Mouse (Mus musculus): ENCODE measurements around the gene Dppa2. TPM values are rescaled to one million over a fixed set of nuclear protein-coding genes. Genes with fewer than 3 reads are reported as not detected.
"Not testable (repeated sequence)": the region's sequence is repeated elsewhere in the genome, so short reads cannot be mapped to it uniquely, and the experiment has no call there.

Dppa2 gene
- total RNA-seq (2022): not detected

DNA sequence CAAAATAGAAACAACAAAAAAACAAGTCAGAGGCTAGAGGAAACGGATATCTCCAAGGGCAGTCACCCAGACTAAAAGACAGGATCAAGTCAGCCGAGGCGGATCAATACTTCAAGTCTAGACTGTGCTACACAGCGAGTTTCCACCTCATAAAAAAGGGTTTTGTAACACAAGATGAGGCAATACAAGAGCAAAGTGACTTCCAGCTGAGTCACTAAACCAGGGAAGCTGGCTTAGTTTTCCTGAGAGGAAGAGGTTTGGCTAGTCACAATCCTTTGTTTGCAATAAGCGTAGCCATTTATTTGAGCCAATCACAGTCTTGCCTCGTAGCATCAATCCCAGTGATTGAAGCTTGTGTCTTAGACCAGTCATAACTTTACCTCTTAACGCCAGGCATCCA, at the start of gene Dppa2:
Gene Dppa2, plus strand, starts transcription at position 400 of the 400 bp plus-strand sequence.
- DNase-seq (ENCODE audit: low spot score): no peak

DNA sequence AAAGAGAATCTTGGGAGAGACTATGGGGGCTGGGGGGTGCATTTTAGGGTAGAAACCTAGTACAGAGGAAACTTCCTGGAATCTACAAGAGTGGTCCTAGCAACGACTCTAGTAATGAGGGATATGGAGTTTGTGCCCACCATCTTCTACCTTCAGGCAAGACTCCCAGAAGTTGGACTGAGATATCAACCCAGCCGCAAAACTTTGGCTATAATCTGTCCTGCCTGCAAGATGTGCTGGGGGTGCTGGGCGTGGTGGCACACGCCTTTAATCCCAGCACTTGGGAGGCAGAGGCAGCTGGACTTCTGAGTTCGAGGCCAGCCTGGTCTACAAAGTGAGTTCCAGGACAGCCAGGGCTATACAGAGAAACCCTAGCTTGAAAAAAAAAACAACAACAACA, 49.1 kb upstream of the Dppa2 start:
- DNase-seq (ENCODE audit: low spot score): no peak

DNA sequence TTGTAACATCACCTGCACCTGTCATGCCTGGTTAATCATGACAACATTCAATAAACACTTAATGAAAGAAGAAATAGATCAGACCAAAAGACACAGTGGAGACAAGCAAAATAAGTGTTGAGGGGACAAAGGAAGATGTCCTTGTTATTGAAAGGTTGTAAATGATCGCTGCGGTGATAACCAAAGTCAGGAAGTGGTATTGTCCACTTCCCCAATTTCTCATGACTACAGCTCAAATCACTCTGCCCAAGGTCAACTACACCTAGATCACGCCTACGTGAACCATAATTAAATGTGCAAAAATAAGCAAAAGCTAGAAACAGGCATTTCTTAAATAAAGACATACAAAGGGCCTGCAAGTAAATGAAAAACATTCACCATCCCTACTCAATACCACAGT, 44.2 kb upstream of the Dppa2 start:
- no peak for DNase-seq (ENCODE audit: low spot score)

DNA sequence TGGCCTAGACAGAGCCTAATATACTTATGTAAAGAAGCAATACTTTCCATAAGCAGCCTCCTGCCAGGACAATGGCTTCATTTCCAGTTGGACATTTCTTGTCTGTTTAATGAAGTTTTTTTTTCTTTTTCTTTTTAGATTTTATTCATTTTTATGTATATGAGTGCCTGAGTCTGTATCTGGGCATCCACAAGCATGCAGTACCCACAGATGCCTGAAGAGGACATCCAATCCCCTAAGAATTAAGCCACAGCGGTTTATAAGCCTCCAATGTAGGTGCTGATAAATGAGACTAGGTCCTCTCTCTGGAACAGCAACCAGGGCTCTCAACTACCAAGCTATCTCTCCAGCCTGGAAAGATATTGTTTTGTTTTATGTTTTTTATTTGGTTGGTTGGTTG, 40.8 kb upstream of the Dppa2 start:
- DNase-seq (ENCODE audit: low spot score): no peak

GRCm38 (mm10) chr16:48265856-48266255, 37.9 kb upstream of the Dppa2 start:
- no peak for DNase-seq (ENCODE audit: low spot score)

DNA sequence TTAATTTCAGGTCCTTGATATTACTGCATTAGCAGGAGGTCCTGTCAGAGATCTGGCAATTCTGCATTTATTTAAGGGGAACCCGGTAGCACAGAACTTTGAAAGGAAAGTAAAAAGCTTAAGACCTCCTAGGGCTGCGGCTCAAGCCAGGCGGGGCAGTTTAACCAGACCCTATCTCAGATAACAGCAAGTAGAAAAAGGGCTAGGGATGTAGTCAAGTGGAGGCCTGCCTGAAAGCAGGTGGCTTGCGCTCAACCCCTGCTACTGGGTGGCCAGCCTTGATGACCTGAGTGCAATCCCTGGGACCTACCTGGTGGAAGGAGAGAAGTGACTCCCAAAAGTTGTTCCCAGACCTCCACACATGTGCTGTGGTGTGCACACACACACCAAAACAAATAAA, 26.8 kb upstream of the Dppa2 start:
- no peak for DNase-seq (ENCODE audit: low spot score)

DNA sequence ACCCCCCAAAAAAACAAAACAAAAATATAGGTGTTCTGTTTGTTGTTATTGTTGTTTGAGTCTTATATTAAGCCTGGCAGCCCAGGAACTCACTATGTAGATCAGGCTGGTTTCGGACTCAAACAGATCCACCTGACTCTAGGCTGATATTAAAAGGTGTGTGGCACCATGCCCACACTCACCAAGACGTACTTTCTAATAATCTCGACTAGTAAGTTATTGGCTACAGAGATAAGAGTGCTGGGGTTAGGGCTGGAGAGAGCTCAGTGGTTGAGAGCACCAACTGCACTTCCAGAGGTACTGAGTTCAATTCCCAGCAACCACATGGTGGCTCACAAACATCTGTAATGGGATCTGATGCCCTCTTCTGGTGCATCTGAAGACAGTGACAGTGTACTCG, 22.8 kb upstream of the Dppa2 start:
- no peak for DNase-seq (ENCODE audit: low spot score)

- DNase-seq (ENCODE audit: low spot score): no peak
Observed at GRCm38 (mm10) chr16:48282801-48283200, 20.9 kb upstream of the Dppa2 start.

- DNase-seq (ENCODE audit: low spot score): no peak
Observed at GRCm38 (mm10) chr16:48283517-48283916, 20.2 kb upstream of the Dppa2 start, which contains the start of gene Dppa4. Gene Dppa4, plus strand, starts transcription at chr16:48283733.

- no peak for DNase-seq (ENCODE audit: low spot score)
Observed at GRCm38 (mm10) chr16:48285517-48285916, 18.2 kb upstream of the Dppa2 start.

DNA sequence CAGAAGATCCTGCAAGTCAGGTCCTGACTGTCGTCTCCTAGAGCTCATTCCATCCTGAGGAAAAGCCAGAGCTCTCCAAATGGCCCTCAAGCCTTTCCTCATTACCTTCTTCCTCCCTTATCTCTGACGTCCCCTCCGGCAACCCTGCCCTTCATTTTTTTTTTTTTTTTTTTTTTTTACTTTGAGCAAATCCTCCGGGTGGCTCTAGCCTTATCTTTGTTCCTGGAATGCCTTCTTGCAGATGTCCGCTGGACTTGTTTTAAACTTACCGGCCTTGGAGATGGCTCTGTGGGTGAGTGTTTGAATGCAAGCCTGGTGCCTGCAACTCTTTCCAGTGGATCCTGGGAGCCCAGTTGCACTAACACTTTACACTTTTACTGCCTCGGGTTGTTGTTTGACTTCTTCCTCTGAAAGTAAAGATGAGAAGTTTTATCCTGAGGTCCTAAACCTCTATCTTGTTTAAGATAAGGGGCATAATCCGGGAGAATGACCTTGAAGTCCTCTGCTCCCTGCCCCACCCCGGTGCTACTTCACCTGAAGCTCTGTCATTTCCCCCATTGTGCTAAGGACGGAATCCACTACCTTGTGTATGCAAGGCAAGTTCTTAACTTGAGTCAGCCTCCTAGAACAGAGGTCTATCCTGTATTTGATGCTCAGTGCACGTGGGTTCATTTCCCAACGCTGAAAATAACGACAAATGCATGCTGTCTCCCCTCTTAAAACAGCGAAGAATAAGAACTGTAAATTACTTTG, 6.1 kb upstream of the Dppa2 start:
- no peak for DNase-seq (ENCODE audit: low spot score)

- no peak for DNase-seq (ENCODE audit: low spot score)
Observed at GRCm38 (mm10) chr16:48299884-48300283, 3.8 kb upstream of the Dppa2 start.

DNA sequence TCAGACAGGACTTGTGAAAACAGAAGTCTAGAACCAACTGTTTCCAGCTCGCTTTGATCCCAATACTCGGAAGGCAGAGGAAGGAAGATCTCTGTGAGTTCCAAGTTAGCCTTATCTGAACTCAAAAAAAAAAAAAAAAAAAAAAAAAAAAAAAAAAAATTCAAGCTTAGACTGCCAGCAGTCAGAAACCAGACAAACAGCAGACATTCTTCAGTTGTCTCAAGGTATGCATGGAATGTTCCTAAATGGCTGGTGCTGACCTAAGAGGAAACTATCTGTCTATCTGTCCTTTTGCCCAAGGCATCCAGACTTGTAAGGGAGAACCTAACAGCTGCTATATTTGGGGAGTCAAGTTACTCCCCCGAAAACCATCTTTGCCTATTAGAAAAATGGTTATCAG, 275 bp downstream of the Dppa2 start:
- DNase-seq (ENCODE audit: low spot score): no peak

DNA sequence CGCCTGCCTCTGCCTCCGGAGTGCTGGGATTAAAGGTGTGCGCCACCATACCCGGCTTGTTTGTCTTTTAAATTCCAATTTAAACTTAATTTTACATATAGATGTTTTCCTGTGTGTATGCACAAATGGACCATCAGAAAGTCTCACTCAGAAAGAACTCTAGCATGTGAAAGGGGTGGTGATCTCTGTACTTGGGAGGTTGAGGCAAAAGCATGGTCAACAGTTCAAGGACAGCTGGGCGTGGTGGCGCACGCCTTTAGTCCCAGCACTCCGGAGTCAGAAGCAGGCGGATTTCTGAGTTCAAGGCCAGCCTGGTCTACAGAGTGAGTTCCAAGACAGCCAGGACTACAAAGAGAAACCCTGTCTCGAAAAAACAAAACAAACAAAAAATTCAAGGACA, 5.2 kb downstream of the Dppa2 start:
- DNase-seq (ENCODE audit: low spot score): not testable (repeated sequence)

DNA sequence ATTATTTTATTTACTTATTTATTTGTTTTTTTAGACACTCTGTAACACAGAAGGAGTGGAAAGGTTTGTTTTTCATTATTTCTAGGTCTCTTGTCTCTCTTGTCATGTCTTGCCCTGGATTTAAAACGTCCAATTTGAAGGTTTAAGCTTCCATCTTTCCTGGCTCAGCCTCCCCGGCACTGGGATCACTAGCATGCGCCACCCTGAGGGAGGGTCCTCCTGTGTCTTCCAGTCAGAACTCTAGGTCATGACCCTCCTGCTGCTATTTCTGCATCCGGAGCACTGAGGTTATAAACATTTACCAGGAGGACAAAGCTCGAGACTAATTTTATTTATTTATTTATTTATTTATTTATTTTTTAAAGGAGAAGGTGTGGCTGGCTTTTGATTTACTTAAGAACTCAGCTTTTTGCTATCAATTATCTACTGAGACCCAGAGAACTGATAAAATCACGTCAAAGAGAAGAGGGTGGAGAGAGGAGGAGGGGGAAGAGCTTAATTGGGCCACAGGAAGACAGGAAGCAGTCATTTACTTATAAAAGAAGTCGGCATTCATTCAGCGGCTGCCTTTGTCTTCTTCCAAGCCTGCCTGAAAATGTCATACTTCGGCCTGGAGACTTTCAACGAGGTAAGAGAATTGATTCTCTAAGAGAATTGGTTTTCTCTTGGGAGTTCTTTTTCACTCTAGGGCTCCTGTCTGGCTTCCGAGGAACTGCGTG, 6.4 kb downstream of the Dppa2 start:
- no peak for DNase-seq (ENCODE audit: low spot score)

DNA sequence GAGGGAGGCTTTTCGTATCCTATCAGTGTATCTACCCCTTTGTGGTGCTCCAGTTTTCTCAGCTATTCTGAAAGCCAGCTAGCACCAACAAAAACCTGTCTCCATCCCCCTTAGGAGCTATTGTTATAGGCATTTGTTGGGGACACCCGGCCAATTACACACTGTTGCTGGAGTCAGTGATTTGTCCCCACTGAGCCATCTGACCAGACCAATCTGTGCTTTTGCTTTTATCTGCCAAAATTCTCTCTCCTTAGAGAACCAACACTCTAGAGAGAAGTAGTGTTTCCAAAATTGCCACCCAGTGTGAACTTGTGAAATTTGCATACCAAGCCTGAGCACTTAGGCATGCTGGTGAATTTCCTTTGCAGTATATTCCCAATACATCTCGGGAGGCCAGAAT, 11.6 kb downstream of the Dppa2 start:
- DNase-seq (ENCODE audit: low spot score): no peak

- no peak for DNase-seq (ENCODE audit: low spot score)
Observed at GRCm38 (mm10) chr16:48320781-48321180, 17.1 kb downstream of the Dppa2 start.

DNA sequence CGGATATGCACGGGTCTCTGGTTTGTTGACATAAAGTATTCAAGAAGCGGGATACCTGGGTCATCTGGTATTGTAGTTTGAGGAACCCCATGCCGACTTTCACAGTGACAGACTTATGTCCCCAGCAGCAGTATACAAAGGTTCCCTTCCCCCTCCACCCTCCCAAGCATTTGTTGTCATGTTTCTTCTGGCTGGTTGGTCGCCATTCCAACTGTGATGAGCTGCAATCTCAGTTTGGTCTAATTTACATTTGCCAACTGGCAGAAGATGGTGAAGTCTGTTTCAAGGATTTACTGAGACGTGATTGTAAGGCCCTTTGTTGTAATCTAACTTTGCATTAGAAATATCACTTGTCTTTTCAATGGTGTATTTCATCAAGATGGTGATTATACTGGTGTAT, 19.4 kb downstream of the Dppa2 start:
- DNase-seq (ENCODE audit: low spot score): no peak

- no peak for DNase-seq (ENCODE audit: low spot score)
Observed at GRCm38 (mm10) chr16:48323602-48324345, 20.1 kb downstream of the Dppa2 start.

GRCm38 (mm10) chr16:48326903-48327302, 23.2 kb downstream of the Dppa2 start:
- no peak for DNase-seq (ENCODE audit: low spot score)

- no peak for DNase-seq (ENCODE audit: low spot score)
Observed at GRCm38 (mm10) chr16:48328420-48328819, 24.7 kb downstream of the Dppa2 start.

- DNase-seq (ENCODE audit: low spot score): no peak
Observed at GRCm38 (mm10) chr16:48331822-48332221, 28.1 kb downstream of the Dppa2 start.

GRCm38 (mm10) chr16:48335326-48335725, 31.6 kb downstream of the Dppa2 start:
- no peak for DNase-seq (ENCODE audit: low spot score)

Measured in heart, adult 8-10 months (tissue).